Mouse (Mus musculus): ENCODE data around the gene Trex1. TPM values are rescaled to one million over a fixed set of nuclear protein-coding genes. Genes with fewer than 3 reads are reported as not detected.
A peak's percentile ranks its signal among the peaks of the same experiment; 100 is the strongest.

The Trex1 gene
- polyA plus RNA-seq, 2 experiments: 5.0 to 12.0 TPM

DNA sequence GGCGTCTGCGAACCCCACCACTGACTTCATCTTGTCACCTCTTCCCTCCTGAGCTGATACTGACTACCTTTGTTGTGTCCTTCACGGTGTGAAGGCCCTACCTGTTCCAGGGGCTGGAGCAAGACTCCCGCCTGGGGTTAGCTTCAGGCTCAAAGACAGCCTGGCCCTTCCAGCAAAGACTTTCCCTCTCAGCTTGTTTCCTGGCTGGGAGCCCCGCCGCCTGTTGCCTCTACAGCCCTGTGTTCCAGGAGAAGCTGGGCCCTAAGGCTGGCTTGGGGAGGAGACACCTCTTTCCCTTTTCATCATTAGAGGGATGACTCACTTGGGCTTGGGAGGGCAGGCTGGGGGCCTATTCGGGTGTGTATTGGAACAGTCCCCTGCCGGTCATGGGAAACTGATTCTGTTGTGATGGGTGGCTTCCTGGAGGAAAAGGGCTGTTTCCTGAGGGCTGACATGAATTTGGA, 20.6 kb downstream of the Trex1 start:
- Histone ChIP-seq H3K4me1 (replicated peaks; ENCODE audit: control insufficient read depth in 2 of 2, insufficient read depth in 2 of 2, low read length in 1 of 2) (peaks cover 2% of the 10 kb centered on the region in 2 experiments; a peak in 1 of 4 replicates), H3K27me3 (ENCODE audit: control insufficient read depth, insufficient read depth, low read length) (peaks cover 2% of the 10 kb centered on the region; the same call in 1 of the 2 replicates), H3K36me3 (replicated peaks; ENCODE audit: control insufficient read depth, insufficient read depth, low read depth) (no peaks in the 10 kb centered on the region), H3K27ac (no peak overlapping the region), H3K4me3 (ENCODE audit: insufficient read depth in 1 of 2, low read depth in 2 of 2, low read length in 2 of 2) (peak overlapping the region; percentile 61 to 65), H3K9ac (replicated peaks) (peak overlapping the region; percentile 5; the same call in 1 of the 2 replicates), H3K4me2 (ENCODE audit: low read depth) (peak overlapping the region; percentile 71), H3K9me3 (ENCODE audit: control insufficient read depth, low read length) (no peaks in the 10 kb centered on the region)
- DNase-seq (ENCODE audit: low read depth in 3 of 3, low spot score in 3 of 3) (no peak), ATAC-seq (ENCODE audit: insufficient read depth) (no peak)
- 21% methylated on average over 8 of the region's 8 CpGs for WGBS (ENCODE audit: insufficient replicate concordance)
- no peak for TF ChIP-seq EP300 (IDR thresholded peaks at IDR 0.05; ENCODE audit: low read depth)
- TF ChIP-seq CTCF (IDR thresholded peaks at IDR 0.05; ENCODE audit: low read depth): no peak

DNA sequence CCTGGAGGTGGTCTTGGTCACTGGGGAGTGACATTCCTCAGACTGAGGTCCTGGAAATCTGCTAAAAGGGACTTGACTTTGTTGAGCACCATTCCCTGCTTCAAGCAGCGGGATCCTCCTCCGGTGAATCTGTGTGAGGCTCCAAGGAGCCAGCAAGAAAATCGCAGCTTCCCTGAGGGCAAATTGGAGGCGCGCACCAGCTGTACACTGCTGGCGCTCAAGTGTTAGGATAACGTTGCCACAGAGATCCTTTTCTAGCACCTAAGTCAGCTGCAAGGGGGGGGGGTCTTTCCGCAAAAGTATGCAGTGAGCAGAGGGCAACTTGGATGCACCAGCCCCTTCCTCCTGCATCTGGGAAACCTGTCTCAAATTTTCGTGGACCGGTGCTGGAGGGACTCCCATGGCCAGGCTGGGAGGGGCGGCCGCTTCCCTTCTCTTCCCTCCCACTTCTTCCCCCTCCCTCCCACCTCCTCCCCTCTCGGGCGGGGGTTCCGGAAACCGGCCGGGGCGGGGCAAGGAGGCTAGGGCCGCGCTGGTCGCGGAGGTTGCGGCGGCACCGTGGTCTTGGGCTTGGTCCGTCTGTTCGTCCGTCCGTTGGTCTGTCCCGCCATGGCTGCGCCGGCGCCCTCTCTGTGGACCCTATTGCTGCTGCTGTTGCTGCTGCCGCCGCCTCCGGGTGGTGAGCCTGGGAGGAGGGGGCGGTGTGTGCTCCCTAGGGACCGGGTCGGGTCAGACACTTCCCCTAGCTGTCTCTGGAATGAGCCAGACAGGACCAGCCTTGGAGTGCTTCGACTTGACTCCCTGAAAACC, 21.2 kb downstream of the Trex1 start, which contains the start of gene Shisa5:
TSS of gene Shisa5 (plus strand) at position 480 of the 810 bp plus-strand sequence.
- Histone ChIP-seq H3K27ac (no peak within 1 kb of the TSS), H3K36me3 (replicated peaks; ENCODE audit: control insufficient read depth, insufficient read depth, low read depth) (no peaks in the 10 kb centered on the region), H3K4me3 (ENCODE audit: insufficient read depth in 1 of 2, low read depth in 2 of 2, low read length in 2 of 2) (peak within 1 kb of the TSS; percentile 61 to 65), H3K4me1 (replicated peaks; ENCODE audit: control insufficient read depth in 2 of 2, insufficient read depth in 2 of 2, low read length in 1 of 2) (peaks cover 2% of the 10 kb centered on the region in 2 experiments; a peak in 1 of 4 replicates), H3K9me3 (ENCODE audit: control insufficient read depth, low read length) (no peaks in the 10 kb centered on the region), H3K9ac (replicated peaks) (peak within 1 kb of the TSS; percentile 55), H3K27me3 (ENCODE audit: control insufficient read depth, insufficient read depth, low read length) (peaks cover 2% of the 10 kb centered on the region; the same call in 1 of the 2 replicates), H3K4me2 (ENCODE audit: low read depth) (peak within 1 kb of the TSS; percentile 71)
- no peak for TF ChIP-seq CTCF (IDR thresholded peaks at IDR 0.05; ENCODE audit: low read depth)
- no peak for TF ChIP-seq EP300 (IDR thresholded peaks at IDR 0.05; ENCODE audit: low read depth)
- DNase-seq (ENCODE audit: low read depth in 3 of 3, low spot score in 3 of 3) (no peak), ATAC-seq (ENCODE audit: insufficient read depth) (peak; percentile 78)
- under 1% methylated on average over 40 of the region's 40 CpGs for WGBS (ENCODE audit: insufficient replicate concordance)

DNA sequence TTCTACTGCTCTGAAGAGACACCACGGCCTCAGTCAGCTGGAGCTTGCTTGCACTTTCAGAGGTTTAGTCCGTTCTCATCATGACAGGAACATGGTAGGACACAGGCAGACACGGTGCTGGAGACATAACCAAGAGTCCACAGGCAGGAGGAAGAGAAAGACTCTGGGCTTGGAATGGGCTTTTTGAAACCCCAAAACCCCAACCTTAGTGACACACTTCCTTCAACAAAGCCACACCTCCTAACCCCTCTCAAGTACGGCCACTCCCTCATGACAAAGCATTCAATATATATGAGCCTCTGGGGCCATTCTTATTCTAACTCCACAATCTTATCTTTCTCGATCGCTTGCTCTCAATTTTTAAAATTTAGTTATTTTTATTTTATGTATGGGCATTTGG, 27.1 kb downstream of the Trex1 start:
- Histone ChIP-seq H3K4me3 (ENCODE audit: insufficient read depth in 1 of 2, low read depth in 2 of 2, low read length in 2 of 2) (no peak overlapping the region), H3K4me1 (replicated peaks; ENCODE audit: control insufficient read depth in 2 of 2, insufficient read depth in 2 of 2, low read length in 1 of 2) (peaks cover 2 to 9% of the 10 kb centered on the region in 2 experiments; a peak in 3 of 4 replicates), H3K9me3 (ENCODE audit: control insufficient read depth, low read length) (no peaks in the 10 kb centered on the region), H3K27me3 (ENCODE audit: control insufficient read depth, insufficient read depth, low read length) (no peaks in the 10 kb centered on the region), H3K27ac (no peak overlapping the region), H3K36me3 (replicated peaks; ENCODE audit: control insufficient read depth, insufficient read depth, low read depth) (no peaks in the 10 kb centered on the region), H3K4me2 (ENCODE audit: low read depth) (no peak overlapping the region), H3K9ac (replicated peaks) (no peak overlapping the region; the same call in 1 of the 2 replicates)
- WGBS (ENCODE audit: insufficient replicate concordance): 40% methylated on average over 6 of the region's 6 CpGs
- TF ChIP-seq EP300 (IDR thresholded peaks at IDR 0.05; ENCODE audit: low read depth) (no peak), CTCF (IDR thresholded peaks at IDR 0.05; ENCODE audit: low read depth) (no peak)
- DNase-seq (ENCODE audit: low read depth in 3 of 3, low spot score in 3 of 3): no peak
- ATAC-seq (ENCODE audit: insufficient read depth): peak; percentile 53; the same call in 1 of the 2 replicates

DNA sequence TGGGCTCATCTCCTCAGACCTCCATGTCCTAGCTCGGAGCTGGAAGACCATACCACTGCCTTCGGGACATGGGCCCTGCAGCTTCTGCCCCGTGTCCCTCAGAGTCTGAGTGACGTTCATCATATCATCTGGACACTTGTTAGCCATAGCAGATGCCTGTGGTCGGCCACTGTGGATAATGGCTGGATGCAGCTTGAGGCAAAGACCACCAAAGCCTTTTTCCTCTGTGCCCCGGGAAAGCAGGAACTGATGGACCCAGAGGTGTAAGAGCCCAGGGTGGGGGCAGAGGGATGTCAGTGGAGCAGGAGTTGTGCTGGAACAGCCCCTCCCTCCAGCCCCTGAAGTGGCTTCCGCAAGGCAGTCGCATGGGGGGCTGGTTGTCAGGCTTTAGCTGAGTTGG, 27.8 kb downstream of the Trex1 start:
- H3K4me2 ChIP-seq (ENCODE audit: low read depth): no peak overlapping the region
- ATAC-seq (ENCODE audit: insufficient read depth): no peak
- TF ChIP-seq EP300 (IDR thresholded peaks at IDR 0.05; ENCODE audit: low read depth) (no peak), CTCF (IDR thresholded peaks at IDR 0.05; ENCODE audit: low read depth) (no peak)
- H3K9ac ChIP-seq (replicated peaks): no peak overlapping the region
- no peaks in the 10 kb centered on the region for H3K9me3 ChIP-seq (ENCODE audit: control insufficient read depth, low read length)
- no peak overlapping the region for H3K27ac ChIP-seq
- no peaks in the 10 kb centered on the region for H3K36me3 ChIP-seq (replicated peaks; ENCODE audit: control insufficient read depth, insufficient read depth, low read depth)
- no peaks in the 10 kb centered on the region for H3K27me3 ChIP-seq (ENCODE audit: control insufficient read depth, insufficient read depth, low read length)
- peaks cover 2 to 9% of the 10 kb centered on the region in 2 experiments; a peak in 3 of 4 replicates for H3K4me1 ChIP-seq (replicated peaks; ENCODE audit: control insufficient read depth in 2 of 2, insufficient read depth in 2 of 2, low read length in 1 of 2)
- no peak overlapping the region for H3K4me3 ChIP-seq (ENCODE audit: insufficient read depth in 1 of 2, low read depth in 2 of 2, low read length in 2 of 2)
- no peak for DNase-seq (ENCODE audit: low read depth in 3 of 3, low spot score in 3 of 3)
- 66% methylated on average over 8 of the region's 8 CpGs for WGBS (ENCODE audit: insufficient replicate concordance)

DNA sequence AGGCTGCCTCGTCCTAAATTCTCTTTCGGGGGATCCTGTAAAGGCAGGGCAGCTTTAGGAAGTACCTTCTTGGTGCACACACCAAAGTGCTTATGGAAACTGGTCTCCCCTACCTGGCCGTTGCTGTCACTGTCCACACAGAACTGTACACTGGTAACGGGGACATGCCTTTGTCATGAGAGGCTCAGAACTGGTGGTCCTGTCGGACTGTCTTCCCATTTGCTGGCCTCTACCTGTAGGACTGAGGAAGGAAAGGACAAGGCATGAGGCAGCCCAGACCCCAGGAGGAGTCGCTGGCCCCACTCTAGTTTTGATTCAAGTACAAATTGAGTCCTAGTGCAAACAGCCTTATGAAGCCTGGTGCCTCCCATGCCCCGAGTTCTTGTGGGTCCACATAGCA, 28.5 kb downstream of the Trex1 start:
- no peak overlapping the region for H3K27ac ChIP-seq
- WGBS (ENCODE audit: insufficient replicate concordance): 68% methylated on average over 7 of the region's 7 CpGs
- H3K4me3 ChIP-seq (ENCODE audit: insufficient read depth in 1 of 2, low read depth in 2 of 2, low read length in 2 of 2): no peak overlapping the region
- no peak for TF ChIP-seq EP300 (IDR thresholded peaks at IDR 0.05; ENCODE audit: low read depth)
- no peaks in the 10 kb centered on the region for H3K27me3 ChIP-seq (ENCODE audit: control insufficient read depth, insufficient read depth, low read length)
- H3K4me2 ChIP-seq (ENCODE audit: low read depth): no peak overlapping the region
- H3K9me3 ChIP-seq (ENCODE audit: control insufficient read depth, low read length): no peaks in the 10 kb centered on the region
- no peaks in the 10 kb centered on the region for H3K36me3 ChIP-seq (replicated peaks; ENCODE audit: control insufficient read depth, insufficient read depth, low read depth)
- no peak for DNase-seq (ENCODE audit: low read depth in 3 of 3, low spot score in 3 of 3)
- H3K4me1 ChIP-seq (replicated peaks; ENCODE audit: control insufficient read depth in 2 of 2, insufficient read depth in 2 of 2, low read length in 1 of 2): peaks cover 2 to 9% of the 10 kb centered on the region in 2 experiments; a peak in 3 of 4 replicates
- no peak overlapping the region for H3K9ac ChIP-seq (replicated peaks)
- no peak for ATAC-seq (ENCODE audit: insufficient read depth)
